Mouse (Mus musculus): ENCODE data around the gene Tmem88b.

Tmem88b gene

DNA sequence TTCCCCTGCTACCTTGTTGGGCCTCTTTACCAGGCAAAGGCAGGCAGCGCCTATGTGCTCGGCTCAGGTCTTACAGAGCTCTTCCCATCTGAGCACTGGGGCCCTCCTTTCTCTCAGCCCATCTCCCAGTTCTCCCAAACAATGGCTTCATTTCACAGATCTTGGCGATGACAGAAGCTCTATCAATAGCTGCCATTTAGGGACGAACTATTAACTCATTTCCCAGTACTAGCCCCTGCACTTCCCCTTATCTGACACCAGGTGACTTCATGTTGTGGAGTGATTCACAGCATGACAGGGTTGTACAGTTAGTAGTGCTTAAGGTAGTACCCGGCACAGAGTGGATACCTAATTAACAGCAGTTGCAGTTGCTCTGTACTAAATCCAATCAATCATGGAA is at the start of gene Tmem88b:
TSS of gene Tmem88b (minus strand) at position 56 of the 400 bp plus-strand sequence.
- no peak for DNase-seq (ENCODE audit: low spot score in 2 of 2)

GRCm38 (mm10) chr4:155833836-155834235 is 48.2 kb upstream of the Tmem88b start:
- peak; percentile 40 to 75 for DNase-seq (ENCODE audit: low spot score in 2 of 2)

- no peak for DNase-seq (ENCODE audit: low spot score in 2 of 2)
Observed at GRCm38 (mm10) chr4:155833234-155833633, 47.6 kb upstream of the Tmem88b start.

GRCm38 (mm10) chr4:155832321-155832720 is 46.6 kb upstream of the Tmem88b start:
- no peak for DNase-seq (ENCODE audit: low spot score in 2 of 2)

GRCm38 (mm10) chr4:155831831-155832230 is 46.2 kb upstream of the Tmem88b start:
- peak in 1 of 2 experiments; percentile 48 for DNase-seq (ENCODE audit: low spot score in 2 of 2)

DNA sequence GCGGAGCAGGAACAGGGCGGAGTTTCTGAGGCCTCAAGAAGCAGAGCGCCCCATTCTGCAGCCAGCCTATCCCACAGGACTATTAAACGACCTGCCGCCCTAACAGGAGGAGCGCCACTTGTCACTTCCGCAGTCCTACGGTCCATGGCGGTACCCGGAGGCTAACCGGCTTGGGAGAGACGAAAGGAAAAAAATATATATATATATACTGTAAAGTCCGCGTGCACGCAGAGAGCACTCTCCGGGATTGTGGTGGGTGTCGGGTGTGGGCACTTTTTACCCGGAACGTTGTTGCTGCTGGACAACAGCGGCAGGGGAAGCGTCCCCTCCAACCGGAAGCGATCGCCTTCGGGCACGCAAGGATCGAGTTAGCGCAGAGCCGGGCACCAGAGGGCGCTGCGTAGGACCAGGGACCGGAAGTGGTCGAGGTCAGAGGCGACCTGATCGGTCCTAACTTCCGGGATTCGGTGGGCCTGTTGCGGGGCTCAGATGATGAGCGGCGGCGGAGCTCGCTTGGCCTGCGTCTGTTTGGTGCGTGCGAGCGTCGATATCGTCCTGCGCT is 45.6 kb upstream of the Tmem88b start, which contains the start of gene Aurkaip1:
TSS of gene Aurkaip1 (plus strand) at position 68 of the 562 bp plus-strand sequence.
- DNase-seq (ENCODE audit: low spot score in 2 of 2): peak; percentile 88

DNA sequence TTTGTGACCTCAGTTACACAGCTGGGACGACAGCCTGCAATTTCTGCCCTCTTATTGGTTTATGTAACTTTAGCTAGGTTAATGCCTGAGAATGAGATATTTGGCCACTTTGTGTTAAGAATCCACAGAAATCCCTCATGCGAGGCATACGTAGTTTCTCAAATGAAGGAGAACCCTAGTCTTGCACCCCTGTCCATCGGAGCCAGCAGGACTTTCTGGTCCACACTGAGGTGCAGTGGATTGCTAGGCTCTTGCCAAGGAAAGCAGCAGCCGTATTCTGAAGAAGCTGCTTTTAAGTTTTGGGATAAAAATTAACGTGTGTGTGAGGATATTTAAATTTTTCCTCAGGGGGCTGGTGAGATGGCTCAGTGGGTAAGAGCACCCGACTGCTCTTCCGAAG is 44.9 kb upstream of the Tmem88b start:
- no peak for DNase-seq (ENCODE audit: low spot score in 2 of 2)

DNA sequence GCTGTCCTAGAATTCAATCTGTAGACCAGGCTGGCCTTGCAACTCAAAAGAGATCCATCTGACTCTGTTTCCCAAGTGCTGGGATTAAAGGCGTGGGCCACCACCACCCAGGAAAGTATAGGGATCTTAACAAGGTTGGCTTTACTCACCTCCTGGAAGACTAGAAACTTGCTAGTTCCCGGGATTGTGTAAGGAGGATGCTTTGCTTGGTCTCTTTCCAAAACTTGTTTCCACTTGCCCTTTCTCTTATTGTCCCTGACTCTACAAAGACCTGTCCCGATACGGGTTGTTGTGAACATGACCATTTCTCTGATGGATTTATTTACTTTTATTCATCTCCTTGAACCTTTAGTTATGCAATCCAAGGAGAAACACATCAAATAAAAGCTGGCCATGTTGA is 44.2 kb upstream of the Tmem88b start:
- no peak for DNase-seq (ENCODE audit: low spot score in 2 of 2)

GRCm38 (mm10) chr4:155823443-155823842 is 37.8 kb upstream of the Tmem88b start:
- DNase-seq (ENCODE audit: low spot score in 2 of 2): no peak

- DNase-seq (ENCODE audit: low spot score in 2 of 2): no peak
Observed at GRCm38 (mm10) chr4:155821025-155821424, 35.4 kb upstream of the Tmem88b start.

DNA sequence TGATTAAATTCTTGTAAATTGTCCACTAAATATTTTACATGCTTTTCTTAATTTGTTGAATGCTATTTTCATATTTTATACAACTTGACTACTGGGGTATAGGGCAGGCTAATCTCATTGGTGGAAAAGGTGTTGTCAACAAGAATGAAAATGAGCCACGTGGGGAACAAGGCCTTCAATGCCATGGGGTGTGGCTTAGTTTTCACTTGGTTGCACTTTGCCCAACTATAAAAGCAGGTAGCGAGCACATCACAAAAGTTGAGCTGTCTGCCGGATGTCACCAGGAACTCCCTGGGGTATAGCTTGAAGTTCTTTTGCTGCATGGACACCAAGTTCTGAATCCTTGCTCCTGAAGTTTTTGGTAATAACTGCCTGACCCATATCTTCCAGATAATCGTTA is 31.9 kb upstream of the Tmem88b start:
- no peak for DNase-seq (ENCODE audit: low spot score in 2 of 2)

DNA sequence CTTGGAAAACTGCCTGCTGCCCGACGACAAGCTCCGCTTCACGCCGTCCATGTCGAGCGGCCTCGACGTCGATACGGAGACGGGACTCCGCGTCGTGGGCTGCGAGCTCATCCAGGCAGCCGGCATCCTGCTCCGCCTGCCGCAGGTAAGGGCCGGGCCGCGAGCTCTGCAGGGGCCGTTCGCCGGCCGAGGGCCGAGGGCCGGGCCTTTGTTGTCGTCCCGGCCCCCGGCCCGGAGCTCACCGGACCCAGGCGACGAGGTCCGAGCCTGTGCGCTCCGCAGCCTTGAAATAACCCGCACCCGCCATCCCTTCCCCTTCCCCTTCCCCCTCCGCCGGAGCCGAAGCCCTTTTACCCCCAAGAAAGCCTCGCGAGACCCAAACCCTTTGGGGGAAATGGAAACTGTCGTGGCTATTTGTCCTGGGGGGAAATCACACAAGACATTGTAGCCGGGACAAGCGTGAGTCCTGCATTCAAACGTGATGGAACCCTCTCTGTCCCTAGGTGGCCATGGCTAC is 27.0 kb upstream of the Tmem88b start:
- no peak for DNase-seq (ENCODE audit: low spot score in 2 of 2)

DNA sequence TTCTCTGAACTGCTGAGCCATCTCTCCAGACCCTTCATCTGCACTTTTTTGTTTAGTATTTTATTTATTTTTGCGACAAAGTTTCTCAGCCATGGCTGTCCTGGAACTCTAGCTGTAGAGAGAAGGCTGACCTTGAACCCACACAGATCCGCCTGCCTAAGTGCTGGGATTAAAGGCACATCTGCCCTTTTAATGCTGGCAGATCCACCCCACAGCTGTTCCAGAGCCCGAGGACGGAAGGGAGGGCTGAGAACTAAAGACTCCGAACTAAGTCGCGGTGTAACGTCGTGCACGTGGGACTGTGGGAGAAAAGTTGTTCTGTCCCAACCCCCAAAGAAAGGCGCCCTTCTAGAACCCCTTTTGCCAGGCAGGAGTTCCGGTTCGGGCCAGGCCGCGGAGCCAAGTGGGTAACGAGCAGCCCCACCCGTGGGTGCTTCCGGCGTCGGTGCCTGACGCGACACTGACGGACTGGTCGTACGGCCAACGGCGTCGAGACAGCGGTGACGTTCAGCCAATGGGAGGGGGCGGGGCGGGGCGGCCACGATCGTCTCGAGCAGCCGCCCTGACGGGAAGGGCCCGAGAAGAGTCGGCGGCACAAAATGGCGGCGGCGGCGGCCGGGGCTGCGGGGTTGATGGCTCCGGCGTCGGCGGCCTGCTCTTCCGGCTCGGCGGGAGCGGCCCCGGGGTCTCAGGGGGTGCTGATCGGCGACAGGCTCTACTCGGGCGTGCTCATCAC is 26.4 kb upstream of the Tmem88b start, which contains the start of gene Ccnl2:
TSS of gene Ccnl2 (plus strand) at position 561 of the 736 bp plus-strand sequence.
- peak; percentile 80 to 93 for DNase-seq (ENCODE audit: low spot score in 2 of 2)

DNA sequence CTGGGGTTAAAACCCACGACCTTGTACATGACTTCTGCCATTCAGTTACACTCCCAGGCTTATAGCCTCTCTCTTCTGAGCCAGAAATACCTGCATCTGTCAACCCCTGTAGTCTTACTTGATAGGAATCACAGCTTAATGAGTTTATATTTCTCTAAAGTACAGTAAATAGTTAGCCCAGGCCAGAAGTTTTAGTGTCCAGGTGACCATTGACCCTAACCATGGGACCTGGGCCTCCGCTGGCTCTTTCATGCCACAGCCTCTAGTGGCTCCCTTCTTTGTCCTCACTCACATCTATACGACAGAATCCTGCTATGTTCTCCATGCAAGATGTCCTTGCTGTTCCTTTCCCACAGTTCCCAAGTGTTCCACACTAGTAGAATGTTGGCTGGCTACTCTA is 22.2 kb upstream of the Tmem88b start:
- DNase-seq (ENCODE audit: low spot score in 2 of 2): no peak

DNA sequence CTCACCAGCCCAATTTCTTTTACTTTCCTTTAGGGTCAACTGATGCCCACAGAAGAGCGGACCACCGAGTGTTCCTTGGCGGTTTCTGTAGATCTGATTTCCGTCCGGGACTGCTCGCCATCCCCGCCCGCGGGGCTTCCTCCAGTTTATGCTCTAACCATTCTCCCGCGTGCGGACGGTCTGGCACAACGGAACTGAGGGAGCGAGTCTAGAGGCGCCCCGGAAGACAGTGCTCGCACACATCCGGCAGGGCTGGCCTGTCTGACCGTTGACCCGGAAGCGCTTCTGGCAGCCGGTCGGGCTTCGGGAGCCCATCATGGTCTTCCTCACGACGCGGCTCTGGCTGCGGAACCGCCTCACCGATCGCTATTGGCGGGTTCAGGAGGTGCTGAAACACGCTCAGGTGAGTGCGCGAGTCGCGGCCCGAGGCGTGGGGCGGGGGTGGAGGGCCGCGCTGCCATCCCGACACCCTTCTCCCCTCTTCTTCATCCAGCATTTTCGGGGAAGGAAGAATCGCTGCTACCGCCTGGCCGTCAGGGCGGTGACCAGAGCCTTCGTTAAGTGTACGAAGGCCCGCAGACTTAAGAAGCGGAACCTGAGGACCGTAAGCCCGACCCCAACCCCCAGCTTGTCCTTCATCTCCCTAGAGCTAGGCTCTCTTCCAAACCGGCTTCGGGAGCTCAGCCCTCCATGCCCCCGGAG is 17.8 kb upstream of the Tmem88b start:
- peak; percentile 92 to 96 for DNase-seq (ENCODE audit: low spot score in 2 of 2)

GRCm38 (mm10) chr4:155802741-155803339 is 17.2 kb upstream of the Tmem88b start, which contains the start of gene Mrpl20:
Gene Mrpl20, plus strand, starts transcription at chr4:155802878.
- DNase-seq (ENCODE audit: low spot score in 2 of 2): no peak

GRCm38 (mm10) chr4:155802075-155802474 is 16.4 kb upstream of the Tmem88b start:
- DNase-seq (ENCODE audit: low spot score in 2 of 2): no peak

DNA sequence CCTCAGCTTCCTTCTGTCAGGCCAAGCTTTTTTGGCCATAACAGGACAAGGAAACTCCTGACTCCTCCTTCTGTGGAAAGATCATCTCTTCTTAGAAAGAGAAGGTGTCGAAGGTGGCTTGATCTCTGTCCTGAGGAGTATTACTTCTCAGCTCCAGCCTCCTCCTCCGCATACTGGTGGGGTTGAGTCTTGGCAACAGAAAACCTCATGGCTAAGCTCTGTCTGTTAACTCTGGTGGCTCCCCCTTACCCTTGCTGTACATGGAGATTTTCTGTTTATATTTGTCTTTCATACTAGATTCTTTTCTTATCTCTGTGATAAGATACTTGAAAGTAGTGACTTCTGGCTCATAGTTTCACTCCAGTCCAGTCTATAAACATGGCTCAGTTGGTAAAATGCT is 8.1 kb upstream of the Tmem88b start:
- DNase-seq (ENCODE audit: low spot score in 2 of 2): no peak

GRCm38 (mm10) chr4:155791240-155791933 is 5.7 kb upstream of the Tmem88b start:
- no peak for DNase-seq (ENCODE audit: low spot score in 2 of 2)

DNA sequence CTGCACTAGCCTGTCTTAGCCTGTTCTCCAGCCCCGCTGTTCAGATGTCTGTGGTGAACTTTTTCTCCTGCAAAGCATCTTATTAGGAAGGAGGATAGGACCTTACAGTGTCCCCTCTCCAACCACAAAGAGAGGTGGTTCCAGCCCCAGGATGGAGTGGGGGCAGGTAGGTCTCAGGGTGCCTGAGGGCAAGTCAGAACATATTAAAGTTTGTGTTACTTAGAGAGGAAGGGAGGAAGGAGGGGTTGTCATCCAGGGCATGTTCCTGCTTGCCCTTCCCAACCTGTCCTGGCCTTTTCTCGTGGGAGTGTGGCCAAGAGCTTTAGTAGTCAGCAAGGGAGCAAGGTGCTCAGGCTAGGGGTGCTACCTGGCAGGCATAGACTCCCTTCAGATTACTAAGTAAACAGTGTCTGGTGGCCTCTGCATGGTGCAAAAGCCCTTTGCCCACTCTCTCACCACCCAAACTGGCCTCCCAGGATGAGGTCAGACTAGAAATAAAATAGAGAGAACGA is 5.0 kb upstream of the Tmem88b start:
- DNase-seq (ENCODE audit: low spot score in 2 of 2): peak; percentile 53 to 65

- DNase-seq (ENCODE audit: low spot score in 2 of 2): no peak
Observed at GRCm38 (mm10) chr4:155790021-155790489, 4.4 kb upstream of the Tmem88b start, which contains the start of gene Ankrd65. Gene Ankrd65, plus strand, starts transcription at chr4:155790439.

Data from urinary bladder, adult 18-20 months (tissue).